Mouse (Mus musculus): ENCODE results near the gene Pum2.
A peak's percentile ranks its signal among the peaks of the same experiment; 100 is the strongest.
"Not testable (repeated sequence)": the region's sequence is repeated elsewhere in the genome, so short reads cannot be mapped to it uniquely, and the experiment has no call there.

The Pum2 gene

GRCm38 (mm10) chr12:8673974-8674306 is at the start of gene Pum2:
TSS of gene Pum2 (plus strand) at chr12:8674134.
- DNase-seq (ENCODE audit: low spot score): peak; percentile 81

DNA sequence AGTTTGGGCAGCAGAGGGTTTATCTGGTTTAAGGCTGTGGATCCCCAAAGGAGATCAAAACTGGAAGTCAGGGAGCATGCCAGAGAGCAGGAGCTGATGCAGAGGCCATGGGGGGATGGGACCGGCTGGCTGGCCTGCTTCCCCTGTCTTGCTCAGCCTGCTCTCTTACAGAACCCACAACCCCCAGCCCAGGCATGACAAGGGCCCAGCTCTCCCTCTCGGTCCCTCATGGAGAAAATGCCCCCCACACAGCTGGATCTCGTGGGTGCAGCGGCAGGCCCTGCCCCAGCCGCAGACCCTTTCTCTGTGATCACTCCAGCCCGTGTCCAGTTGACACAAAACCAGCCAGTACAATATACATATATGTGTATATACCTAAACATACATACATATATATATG is 44.4 kb upstream of the Pum2 start:
- DNase-seq (ENCODE audit: low spot score): no peak

GRCm38 (mm10) chr12:8631691-8632090 is 42.2 kb upstream of the Pum2 start:
- DNase-seq (ENCODE audit: low spot score): no peak

DNA sequence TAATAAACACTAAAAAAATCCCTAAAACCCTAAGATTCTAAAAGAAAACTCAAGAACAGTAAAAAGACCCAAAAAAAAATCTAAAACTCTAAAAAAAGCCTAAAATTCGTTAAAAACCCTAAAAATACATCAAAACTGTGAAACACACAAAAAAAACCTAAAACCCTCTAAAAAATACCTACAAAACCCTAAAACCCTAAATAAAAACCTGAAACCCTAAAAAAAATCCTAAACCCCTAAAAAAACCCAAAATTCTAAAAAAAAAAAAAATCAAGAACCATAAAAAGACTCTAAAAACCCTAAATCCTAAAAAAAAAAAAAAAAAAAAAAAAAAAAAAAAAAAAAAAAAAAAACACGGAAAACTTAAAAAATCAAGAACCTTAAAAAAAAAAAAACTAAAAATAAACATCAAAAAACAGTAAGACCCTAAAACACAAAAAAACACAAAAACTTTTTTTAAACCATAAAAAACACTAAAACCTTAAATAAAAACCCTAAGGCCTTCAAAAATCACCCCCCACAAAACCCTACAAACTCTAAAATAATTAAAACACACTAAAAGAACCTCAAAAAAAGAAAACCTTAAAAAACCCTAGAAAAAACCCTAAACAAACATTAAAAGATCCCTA is 41.1 kb upstream of the Pum2 start:
- DNase-seq (ENCODE audit: low spot score): no peak

- DNase-seq (ENCODE audit: low spot score): no peak
These were observed 39.6 kb upstream of the Pum2 start for GRCm38 (mm10) chr12:8634306-8634705.

DNA sequence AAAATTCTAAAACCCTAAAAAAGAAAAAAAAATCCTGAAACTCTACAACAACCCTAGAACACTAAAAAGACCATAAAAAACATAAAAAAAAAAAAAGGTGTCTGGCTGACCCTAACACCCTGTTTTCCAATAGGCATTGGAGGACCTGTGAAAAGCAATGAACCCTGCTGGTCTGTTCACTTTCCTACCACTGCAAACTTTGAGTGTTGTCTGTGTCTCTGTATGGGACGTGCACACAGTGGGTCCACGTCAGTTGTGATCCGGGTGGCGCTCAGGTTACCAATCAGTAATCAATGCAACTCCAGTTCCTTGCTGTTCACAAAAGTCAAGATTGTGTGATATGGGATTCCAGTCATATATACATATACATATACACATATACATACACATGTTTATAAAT is 38.4 kb upstream of the Pum2 start:
- no peak for DNase-seq (ENCODE audit: low spot score)

DNA sequence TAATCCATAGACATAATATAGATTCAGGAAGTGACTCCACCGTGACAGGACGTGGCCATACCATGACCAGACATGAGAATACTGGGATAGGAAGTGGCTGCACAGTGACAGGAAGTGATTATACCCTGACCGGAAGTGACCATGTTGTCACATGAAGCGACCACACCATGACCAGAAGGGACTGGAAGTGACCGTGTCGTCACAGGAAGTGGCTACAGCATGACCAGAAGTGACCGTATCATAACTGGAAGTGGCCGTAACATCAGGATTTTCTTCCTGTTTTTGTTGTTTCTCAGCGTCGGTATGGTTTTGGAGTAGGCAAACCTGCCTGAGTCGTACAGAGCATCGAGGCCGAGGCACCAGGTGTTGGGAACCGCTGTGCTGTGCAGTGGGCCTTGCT is 37.0 kb upstream of the Pum2 start:
- DNase-seq (ENCODE audit: low spot score): no peak

DNA sequence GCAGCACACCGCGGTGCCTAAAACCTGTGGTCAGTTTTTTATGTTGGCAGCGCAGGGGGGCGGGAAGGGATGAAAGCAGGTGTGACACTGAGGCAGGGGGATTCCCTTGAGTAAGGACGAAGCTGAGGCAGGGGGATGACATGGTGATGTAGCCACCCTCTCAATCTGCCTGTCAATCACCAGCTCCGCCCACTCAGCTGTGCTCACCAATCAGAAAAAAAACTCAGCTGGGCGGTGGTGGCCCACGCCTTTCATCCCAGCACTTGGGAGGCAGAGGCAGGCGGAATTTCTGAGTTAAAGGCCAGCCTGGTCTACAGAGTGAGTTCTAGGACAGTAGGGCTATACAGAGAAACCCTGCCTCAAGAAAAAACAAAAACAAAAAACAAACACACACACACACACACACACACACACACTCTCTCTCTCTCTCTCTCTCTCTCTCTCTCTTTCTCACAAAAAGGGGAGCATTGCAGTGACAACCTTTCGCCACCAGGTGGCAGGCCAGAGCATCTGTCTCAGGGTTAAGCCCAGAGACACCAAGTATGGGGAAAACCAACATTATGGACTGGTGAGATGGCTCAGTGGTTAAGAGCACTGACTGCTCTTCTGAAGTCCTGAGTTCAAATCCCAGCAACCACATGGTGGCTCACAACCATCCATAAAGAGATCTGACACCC is 35.4 kb upstream of the Pum2 start:
- DNase-seq (ENCODE audit: low spot score): peak; percentile 37

DNA sequence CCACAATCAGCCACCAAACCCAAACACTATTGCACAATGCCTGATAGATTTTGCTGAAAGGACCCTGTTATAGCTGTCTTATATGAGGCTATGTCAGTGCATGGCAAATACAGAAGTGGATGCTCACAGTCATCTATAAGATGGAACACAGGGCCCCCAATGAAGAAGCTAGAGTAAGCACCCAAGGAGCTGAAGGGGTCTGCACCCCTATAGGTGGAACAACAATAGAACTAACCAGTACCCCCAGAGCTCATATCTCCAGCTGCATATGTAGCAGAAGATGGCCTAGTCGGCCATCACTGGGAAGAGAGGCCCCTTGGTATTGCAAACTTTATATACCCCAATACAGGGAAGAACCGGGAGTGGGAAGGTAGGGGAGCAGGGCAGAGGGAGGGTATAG is 33.7 kb upstream of the Pum2 start:
- DNase-seq (ENCODE audit: low spot score): not testable (repeated sequence)

DNA sequence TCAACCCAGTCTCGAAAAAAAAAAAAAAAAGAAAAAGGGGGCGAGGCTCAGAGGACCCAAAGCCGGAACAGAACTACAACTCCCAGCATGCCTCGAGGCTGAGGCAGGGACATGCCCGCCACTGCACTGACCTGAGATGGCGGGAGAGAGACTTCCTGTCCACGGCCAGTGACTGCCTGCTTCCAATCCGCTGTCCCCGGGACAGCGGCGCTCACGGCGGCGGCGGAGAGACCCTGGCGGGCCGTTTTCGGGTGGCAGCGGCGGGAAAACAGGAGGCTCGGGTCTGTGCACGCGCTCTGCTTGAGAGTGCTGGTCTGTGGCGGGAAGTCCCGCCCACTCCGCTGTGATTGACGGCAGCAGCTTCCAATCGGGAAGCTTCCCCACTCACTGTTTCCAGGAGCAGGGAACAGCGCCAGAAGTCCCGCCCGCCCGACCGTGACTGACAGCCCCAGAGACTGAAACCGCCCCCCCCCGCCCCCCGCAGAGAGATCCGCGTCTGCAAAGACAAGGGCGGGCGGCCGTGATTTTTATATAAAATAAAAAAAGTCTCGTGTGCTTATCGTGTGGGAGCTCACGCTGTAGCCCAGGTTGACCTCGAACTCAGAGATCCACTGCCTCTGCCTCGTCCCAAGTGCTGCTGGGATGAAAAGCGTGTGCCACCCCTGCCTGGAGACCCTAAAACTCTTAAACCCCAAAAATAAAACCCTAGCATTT is 33.1 kb upstream of the Pum2 start:
- peak; percentile 99 for DNase-seq (ENCODE audit: low spot score)

- no peak for DNase-seq (ENCODE audit: low spot score)
These were observed 32.6 kb upstream of the Pum2 start for GRCm38 (mm10) chr12:8641425-8641735.

GRCm38 (mm10) chr12:8648211-8648610 is 25.7 kb upstream of the Pum2 start:
- DNase-seq (ENCODE audit: low spot score): not testable (repeated sequence)

DNA sequence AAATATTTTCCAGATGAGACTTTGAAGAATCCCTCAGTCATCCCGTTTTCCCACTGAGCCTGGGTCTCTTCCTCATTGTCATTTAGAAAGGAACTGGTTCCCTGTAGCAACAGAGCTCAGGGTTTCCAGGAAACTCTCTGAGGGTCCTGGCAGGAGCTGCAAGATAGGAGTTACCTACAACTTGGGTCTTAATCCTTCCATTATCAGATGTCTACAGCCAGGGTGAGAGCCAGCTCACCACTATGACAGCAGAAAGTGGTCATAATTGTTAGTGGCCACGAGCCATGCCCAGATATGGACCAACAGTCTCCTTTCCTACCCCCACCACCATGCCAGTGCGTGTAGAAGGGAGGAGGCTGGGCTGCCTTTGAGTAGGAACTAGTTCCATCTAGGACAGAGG is 23.9 kb upstream of the Pum2 start:
- not testable (repeated sequence) for DNase-seq (ENCODE audit: low spot score)

DNA sequence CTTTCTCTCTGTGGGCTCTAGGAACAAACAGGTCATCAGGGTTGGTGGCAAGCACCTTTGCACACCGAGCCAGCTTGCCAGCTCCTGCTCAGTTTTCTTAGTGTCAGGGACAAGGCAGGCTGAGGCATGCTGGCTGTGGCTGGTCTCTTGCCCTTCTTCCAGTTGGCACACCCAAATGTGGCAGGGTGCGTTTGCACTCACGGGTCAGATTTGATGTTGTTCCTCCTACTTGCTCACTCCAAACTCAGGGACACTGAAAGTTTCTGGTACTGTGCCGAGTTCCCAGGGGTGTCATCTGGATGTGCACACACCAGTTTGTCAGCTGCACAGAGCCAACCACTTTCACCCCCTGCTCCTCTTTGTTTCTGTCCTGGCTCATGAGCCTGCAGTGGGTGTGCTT is 17.3 kb upstream of the Pum2 start:
- no peak for DNase-seq (ENCODE audit: low spot score)

DNA sequence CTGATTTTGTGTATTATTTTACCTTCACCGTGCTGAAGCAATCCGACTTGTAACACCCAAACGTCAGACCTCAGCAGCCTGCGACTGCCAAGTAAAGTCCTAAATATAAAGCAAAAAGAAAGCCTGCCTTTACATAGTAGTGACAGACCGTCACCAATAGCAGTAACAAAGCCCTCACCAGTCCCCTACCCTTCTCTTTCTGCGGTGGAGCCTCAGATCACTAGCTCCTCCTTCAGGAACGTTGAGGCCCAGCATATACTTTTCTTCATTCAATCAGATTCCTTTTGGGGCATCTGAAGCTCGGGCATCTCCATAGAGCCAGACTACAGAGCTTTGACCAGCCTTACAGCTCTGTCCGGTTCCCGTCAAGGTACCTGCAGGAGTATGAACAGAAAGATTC is 16.8 kb upstream of the Pum2 start:
- no peak for DNase-seq (ENCODE audit: low spot score)

- DNase-seq (ENCODE audit: low spot score): no peak
These were observed 16.1 kb upstream of the Pum2 start for GRCm38 (mm10) chr12:8657629-8658366.

- DNase-seq (ENCODE audit: low spot score): no peak
These were observed 14.3 kb upstream of the Pum2 start for GRCm38 (mm10) chr12:8659406-8660279.

DNA sequence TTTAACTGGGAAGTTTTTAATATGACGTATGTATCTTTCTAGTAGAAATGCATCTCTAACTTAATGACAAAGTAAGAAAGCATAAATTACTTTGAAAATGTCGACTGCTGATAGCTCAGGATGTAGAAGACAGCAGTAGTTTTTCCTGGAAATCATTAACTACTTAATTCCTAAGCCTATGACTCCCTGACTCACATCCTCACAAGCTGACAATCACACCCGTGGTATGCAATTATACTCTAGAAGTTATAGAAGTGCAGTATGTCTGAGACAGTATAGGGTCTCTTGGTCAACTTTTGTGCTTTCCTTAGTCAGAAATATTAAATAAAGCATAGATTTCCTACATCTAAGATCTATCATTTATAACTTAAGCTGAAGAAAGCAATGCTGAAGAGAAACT is 12.2 kb upstream of the Pum2 start:
- no peak for DNase-seq (ENCODE audit: low spot score)

DNA sequence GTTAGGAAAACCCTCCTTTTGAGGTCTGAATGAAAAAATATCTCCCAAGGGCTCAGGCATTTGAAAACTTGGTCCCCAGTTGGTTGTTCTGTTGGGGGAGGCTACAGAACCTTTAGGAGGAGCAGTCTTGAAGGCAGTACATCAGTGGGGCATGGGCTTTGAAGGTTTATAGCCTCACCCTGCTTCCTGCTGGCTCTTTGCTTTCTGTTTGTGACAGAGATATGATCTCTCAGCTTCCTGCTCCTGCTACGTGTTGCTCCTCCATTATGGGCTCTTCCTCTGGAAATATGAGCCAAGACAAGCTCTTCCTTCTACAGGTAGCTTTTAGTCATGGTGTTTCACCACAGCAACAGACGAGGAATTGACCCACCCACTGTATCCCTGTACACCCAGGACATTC is 11.8 kb upstream of the Pum2 start:
- DNase-seq (ENCODE audit: low spot score): no peak

GRCm38 (mm10) chr12:8662721-8663120 is 11.2 kb upstream of the Pum2 start:
- no peak for DNase-seq (ENCODE audit: low spot score)

DNA sequence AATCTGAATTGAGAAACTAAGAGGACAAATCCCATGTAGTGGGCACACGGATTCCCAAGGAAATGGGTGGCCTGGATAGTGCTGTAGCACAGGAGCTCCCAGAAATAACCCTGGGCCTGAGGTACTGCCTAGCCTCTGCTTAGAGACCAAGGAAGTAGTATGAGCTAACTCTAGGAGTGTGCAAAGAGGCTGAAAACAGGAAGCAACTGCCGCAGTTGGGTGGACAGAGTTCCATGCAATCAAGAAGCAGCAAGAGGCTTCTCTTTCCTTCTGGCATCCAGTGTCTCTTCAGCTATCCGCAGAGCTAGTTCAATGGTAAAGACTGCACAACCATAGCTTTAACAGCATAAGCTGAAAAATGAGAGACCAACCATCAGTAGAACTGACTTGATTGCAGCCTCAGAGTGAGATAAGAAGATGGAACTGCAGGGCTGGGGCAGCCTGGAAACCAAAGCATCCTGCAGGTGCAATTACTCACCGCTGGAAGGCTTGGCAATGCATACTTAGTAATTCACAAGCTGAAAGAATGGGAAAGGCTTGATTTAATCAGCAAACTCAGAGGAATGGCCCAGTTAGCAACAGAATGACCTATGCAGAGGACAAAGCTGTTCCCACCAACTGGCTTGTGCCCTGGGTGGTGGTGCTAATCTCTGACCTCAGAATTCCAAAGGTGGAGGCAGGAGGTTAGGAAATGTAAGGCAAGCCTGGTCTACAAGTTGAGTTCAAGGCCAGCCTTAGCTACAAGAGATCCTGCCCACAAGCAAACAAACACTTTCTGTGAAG is 6.3 kb upstream of the Pum2 start:
- DNase-seq (ENCODE audit: low spot score): no peak
